Mouse (Mus musculus) testis, adult 2 months (tissue): ENCODE data around the gene Diexf.

Experiments used
- CTCF ChIP-seq: fragments of 200-500 bp; IDR thresholded peaks from 2 replicates; pipeline ENCODE4 v1.5.1; 2012; ENCODE audit warnings: low read depth, mild to moderate bottlenecking, inconsistent platforms, low read length, moderate library complexity; ENCODE audit not compliant: control insufficient read depth, insufficient read depth, insufficient replicate concordance
- POLR2A ChIP-seq: fragments of 200-500 bp; IDR thresholded peaks from 2 replicates; pipeline ENCODE4 v1.6.1; 2012; ENCODE audit warnings: low read depth, mild to moderate bottlenecking, inconsistent platforms, low read length, moderate library complexity; ENCODE audit not compliant: control insufficient read depth

DNA sequence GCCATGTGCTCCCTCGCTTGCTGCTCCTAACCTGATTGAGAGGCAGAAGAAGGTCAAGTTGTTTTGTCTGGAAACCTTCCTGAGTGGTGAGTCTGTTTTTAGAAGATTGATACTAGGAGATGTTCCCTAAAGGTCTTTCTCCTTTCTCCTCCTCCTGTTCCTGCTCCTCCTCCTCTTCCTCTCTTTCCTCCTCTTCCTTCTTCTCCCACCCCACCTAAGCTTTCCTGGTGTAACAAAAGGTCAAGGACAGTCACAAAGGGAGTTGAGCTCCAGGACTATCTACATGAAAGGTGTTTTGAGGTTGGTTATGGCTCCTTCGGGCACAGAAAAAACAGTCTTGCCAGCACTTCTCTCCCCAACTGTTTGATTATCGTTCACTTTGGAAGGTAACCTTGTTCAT, 37.7 kb upstream of the Diexf start, which contains the start of gene A130010J15Rik:
- TF ChIP-seq CTCF (no peak), POLR2A (no peak)
